Mouse (Mus musculus) spleen, postnatal 10 days (tissue): ENCODE measurements around the gene Apoo.
A peak's percentile ranks its signal among the peaks of the same experiment; 100 is the strongest.
"Not testable (repeated sequence)": the region's sequence is repeated elsewhere in the genome, so short reads cannot be mapped to it uniquely, and the experiment has no call there.

Source experiments
- DNase-seq, 2 experiments: peaks; one replicate each; pipeline ENCODE4 v3.0.0; 2021 to 2022; ENCODE audit warnings: low spot score in 2 of 2

The Apoo gene

DNA sequence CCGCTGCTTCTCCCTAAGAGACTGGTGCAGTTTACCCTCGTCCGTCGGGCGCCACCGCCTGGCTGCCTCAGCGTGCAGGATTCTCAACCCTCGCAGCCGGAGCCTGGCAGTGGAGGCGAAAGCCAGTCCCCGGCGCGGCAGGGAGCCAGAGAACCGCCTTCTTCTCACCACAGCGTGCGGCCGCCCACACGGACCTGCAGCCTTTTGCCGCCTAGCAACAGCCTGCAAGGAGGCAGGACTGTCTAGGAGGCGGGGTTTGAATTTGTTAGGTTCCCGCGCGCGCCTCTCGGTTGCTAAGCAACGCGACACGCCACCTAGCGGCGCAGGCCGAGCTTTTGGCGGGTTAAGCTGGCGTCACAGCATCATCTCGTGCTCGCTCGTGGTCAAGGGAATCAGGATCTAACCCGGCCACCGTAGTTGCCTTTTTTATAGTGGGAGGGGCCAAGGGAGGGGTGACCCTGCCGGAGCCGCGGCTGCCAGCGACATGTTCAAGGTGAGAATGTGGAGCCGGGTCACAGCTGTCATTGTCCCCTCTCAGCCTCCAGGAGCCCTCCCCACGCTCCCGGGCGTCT, at the start of gene Apoo, which contains the start of gene Fam90a1b:
Gene Apoo (plus strand): TSS at position 448 of the 572 bp plus-strand sequence.
Gene Fam90a1b (minus strand): TSS at position 108 of the 572 bp plus-strand sequence.
- DNase-seq = peak; percentile 88 to 94

DNA sequence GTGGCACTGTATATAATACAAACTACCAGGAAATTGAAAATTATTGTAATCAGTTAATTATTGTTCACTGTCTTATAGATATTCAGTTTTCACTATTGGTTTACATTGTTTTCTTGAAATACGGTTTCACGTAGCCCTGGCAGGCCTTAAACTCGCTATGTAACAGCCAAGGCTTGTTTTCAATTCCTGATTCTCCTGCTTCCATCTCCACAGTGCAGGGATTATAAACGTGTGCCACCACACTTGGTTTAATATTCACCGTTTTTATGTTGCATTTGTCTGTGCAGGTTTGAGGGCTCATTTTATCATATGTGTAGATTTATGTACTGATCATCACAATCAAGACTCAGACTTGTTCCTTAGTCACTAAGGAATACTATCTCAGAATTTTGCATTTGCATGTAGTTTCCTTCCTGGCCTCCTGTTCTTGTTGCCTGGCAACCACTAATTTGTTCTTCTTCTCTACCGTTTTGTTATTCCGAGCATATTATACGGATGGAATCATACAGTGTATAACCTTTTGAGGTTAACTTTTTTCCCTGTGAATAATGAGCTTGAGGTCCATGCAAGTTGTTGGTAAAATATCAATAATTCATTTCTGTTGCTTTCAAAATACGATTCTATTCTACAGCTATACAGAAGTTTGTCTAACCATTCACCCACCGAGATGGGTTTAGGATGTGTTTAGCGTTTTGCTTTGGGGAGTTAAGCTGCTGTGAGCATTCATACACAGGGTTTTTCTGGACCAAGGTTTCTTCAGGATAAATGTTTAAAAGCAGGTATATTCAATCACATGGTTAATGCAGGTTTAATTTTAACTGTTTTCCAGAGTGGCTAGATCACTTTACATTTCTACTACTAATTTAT, 45.6 kb upstream of the Apoo start:
- no peak for DNase-seq

DNA sequence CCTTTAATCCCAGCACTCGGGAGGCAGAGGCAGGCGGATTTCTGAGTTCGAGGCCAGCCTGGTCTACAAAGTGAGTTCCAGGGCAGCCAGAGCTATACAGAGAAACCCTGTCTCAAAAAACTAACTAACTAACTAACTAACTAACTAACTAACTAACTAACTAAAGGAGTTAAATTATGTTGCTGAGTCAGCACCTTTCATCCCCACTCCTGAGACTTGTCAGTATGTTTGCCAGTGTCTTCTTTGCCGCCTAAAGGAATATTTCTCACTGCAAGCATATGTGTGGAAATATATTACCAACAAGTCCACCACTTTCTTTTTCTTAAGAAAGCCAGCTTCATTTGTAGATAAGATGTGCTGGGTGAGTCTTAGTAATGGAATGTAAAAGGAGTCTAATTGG, 23.3 kb upstream of the Apoo start:
- DNase-seq = not testable (repeated sequence)

DNA sequence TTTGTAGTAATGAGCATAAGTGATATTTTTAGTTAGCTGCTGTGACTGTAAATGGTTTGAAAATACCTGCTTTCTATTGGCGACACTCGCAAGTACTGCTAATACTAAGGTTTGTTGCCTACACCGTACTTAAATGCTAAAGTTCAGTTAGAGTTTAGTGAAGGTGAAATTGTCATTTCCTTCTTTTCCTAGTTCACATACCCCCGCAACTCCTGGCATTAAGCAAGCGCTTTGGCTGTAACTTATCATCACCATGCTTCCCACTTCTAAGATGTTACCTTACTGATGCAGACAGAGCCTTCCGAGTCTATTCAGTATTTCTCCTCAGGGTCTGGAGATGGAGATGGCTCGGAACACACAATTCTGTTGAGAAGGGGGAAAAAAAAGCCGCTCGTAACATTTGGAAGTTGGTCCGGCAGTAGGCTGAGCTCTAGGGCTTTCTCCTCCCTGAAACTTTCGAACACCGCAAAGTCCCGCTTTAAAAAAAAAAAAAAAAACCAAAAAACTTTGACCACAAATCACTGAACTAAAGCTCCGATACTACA, 1.5 kb upstream of the Apoo start:
- no peak for DNase-seq

DNA sequence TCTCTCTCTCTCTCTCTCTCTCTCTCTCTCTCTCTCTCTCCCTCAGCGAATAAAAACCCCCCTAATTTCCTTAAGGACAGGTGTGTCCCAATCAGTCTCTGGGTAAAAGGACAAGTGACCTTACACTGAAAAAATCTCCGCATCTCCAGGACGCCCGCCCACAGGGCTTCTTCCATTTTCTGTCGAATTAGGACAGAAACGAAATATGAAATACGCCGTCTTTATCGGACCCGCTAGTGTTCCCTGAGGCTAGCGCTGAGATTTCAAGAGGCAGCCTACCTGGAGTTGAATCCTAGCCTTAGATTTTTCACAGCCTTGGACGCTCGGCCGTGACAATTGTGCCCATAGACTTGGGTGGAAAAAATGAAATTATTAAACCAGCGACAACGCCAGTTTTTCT, 888 bp upstream of the Apoo start:
- no peak for DNase-seq

DNA sequence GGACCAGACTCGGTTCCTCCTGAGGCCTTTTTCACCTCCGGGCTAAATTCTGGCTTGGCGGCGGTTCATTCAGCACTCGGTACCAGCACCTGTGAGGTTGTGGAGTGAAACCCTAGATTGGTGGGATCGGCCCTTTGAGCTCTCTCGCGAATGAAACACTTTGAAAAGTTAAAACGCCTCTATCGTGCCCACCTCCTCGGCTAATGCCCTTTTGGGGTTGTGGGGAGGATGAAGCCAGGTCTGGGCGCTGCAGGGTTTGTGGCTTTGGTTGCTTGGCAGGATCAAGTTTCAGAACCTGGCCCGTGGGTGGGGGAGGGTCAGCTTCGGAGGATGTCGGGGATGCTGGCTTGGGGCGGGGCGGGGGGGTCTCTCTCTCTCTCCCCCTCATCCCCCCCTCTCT, 331 bp downstream of the Apoo start:
- DNase-seq = peak in 1 of 2 experiments; percentile 37

DNA sequence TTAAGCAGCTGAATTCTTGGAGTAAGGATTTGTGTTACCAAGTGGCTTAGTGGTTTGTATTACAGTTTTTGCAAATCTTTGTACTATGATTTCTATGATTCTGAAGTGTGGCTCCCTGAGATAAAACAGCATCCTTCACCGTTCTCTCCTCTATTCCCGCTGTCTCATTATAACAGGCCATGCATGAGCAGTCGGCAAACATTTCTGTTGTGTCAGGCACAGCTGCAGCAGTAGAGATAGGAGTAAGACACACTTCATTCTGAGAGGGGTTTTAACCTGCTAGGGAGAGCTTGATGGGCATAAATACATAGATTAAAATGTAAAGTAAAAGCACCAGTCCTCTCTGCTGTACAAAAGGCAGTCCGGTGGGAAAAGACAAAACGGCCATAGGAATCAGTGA, 11.8 kb downstream of the Apoo start:
- no peak for DNase-seq

DNA sequence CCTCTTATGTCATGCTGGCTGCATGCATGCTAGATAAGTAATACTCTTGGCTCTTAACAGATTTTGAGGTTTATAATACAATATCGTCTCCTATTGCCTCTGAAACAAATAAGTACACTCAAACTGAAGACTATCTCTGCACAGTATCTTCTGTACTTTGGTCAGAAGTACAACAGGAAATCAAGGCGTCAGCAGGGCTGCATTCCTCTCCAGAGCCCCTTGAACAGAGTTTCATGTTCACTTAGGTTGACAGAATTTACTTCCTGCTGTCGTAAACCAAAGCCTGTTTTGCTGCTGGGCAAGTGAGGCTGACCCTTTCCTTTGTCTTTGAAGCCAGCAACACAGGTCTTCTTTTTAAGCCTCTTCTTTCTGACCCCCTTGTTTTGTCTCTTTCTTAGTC, 42.1 kb downstream of the Apoo start:
- DNase-seq = no peak

DNA sequence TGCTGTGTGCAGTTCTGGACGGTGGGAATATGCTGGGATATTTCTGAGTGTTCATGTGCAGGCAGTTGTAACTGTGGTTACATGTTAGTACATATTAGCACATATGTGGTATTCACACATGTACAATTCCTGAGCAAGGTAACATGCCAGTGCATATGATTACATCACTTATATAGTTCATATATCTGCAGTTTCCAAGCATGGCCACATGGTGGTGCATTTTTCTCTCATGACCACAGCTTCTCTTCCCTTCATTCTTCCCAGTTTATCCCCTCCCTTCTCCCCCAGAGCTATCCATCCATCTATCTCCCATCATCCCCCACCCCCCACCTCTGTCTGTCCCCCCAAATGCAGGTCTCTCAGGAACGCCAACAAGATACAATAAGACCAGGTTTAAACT, 53.3 kb downstream of the Apoo start:
- DNase-seq = peak in 1 of 2 experiments; percentile 12

DNA sequence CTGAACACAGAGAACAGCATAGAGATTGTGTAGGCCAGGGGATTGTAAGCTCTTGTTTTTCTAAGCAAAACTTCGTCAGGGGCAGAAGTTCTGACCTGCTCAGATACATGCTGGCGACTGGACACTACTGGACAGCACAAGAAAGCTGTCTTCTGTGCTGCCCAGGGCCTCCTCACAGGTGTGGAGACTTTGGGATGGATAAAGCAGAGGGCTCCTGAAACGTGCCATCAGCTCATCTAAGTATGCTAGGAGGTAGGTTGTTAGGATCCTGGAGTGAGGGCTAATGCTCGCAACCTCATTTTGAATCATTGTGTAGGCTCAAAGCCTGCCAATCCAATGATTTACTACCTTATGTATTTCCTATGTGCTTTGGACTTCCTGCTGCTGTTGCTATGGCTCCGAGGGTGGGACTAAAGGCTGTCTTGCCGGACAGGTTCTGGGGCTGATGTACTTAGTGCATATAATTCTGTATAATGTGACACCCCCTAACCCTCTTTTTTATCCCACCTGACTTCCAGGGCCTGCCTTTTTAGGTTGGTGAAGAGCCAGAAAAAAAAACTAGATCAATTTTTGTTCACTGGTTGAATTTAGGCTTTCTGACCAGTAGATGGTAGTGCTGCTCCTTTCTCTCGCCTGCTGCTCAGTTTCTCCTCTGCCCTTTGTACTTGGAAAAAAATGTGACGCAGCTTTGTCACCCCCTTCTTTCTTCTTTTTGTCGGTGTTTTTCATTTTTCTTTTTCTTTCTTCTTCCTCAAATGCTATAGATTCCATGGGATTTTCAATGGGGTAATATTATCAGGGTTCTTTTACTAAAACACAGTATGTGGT, 64.8 kb downstream of the Apoo start:
- DNase-seq = no peak

DNA sequence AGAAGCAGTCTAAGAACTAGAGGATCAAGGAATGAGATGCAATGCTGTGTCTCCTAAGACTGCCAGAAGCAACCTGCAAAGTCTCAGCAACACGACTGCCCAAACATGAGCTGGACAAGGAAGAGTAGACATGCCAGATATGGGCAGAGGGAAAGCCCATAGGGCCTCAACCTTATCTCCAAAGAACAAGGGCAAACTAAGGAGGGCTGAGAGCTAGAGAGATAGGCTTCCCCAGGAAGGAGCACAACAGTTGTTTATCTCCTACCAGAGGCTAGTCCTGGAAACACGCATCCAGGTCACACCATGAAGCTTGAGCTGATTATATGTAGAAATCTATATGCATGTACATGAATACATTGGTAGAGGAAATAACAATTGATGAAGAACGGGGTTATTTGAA, 78.5 kb downstream of the Apoo start:
- DNase-seq = not testable (repeated sequence)

DNA sequence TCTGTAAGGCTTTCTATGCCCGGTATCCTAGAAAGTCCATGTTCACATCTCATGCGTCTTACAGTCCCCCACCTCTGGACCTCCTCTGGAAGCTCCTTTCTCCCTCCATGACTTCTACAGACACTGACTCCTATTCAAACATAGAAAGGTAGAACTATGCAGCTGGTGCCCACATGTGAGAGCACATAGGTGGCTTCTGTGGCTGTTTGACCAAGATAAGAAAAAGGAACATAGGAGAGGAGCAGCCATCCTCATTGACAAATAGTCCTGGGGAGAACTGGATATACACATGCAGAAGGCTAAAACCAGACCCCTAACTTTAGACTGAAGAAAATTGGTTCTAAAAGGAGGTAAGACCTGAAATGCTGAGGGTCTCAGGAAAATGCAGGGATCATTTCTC, 79.1 kb downstream of the Apoo start:
- not testable (repeated sequence) for DNase-seq

DNA sequence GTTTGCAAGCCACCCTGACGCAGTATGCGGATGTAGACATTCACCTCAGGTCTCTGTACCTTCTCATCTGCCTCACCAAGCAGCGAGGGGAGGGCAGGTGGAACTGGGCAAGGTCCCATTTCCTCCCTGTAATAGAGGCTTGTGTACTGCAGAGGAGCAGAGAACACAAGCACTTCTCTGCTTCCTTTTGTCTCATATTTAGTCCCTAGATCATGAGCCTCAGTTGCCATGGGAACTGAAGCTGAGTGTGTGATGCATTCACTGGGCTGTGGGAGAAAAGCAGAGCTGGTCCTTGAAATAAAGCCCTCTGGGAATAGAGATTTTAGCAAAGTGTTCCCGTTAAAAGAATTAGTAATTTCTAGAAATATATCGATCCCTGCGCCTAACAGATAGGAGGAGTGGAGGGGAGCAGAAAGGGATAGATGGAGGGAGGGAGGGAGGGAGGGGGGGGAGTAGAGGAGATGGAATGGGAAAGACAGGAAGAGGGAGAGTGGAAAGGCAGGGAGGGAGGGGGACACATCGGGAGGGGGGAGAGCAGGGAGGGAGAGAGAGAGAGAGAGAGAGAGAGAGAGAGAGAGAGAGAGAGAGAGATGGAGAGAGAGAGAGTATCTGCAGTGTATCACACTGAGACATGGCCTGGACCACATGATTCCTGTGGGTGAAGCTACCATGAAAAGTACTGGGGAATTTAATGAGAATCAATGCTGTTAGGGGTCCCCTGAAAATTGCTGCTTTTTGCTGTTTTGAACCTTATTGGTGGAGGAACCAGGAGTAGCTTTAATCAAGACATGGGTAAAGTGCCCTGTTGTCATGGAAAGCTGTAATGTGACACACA, 83.3 kb downstream of the Apoo start:
- DNase-seq = not testable (repeated sequence)

DNA sequence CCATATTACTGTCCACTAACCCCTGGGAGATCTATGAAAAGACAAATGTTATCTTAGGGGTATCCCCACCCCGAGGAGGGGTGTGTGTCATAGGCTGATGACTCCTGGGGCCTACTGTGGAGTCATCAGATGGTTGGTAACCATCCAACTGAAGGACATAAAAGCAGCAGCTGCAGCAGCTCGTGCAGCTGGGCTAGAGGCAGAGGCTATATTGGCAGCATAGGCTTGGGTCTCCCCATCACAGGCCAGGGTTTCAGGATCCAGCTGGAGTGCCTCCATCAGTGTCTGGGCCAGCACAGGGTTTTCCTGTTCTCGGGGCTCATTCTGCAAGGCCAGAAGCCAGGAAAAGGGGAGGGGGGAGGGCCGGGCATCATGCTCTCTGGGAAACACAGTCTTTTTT, 92.4 kb downstream of the Apoo start:
- no peak for DNase-seq

DNA sequence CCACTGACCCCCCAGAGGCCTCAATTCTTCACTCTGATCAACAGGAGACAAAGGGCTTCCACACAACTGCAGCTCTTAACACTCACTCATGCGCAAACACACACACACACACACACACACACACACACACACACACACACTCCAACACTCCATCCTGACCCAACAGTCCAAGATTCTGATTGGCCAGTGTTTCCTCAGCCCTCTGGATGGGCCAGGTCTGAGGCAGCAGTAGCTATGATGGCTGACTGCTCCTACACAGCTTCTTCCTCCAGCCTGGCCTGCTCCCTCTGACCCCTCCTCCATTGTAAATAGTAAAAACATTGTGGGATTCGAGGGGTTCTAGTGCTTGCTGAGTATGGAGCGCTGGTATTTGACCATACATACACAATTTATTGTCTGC, 94.6 kb downstream of the Apoo start:
- not testable (repeated sequence) for DNase-seq

DNA sequence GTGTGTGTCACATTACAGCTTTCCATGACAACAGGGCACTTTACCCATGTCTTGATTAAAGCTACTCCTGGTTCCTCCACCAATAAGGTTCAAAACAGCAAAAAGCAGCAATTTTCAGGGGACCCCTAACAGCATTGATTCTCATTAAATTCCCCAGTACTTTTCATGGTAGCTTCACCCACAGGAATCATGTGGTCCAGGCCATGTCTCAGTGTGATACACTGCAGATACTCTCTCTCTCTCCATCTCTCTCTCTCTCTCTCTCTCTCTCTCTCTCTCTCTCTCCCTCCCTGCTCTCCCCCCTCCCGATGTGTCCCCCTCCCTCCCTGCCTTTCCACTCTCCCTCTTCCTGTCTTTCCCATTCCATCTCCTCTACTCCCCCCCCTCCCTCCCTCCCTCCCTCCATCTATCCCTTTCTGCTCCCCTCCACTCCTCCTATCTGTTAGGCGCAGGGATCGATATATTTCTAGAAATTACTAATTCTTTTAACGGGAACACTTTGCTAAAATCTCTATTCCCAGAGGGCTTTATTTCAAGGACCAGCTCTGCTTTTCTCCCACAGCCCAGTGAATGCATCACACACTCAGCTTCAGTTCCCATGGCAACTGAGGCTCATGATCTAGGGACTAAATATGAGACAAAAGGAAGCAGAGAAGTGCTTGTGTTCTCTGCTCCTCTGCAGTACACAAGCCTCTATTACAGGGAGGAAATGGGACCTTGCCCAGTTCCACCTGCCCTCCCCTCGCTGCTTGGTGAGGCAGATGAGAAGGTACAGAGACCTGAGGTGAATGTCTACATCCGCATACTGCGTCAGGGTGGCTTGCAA, 95.9 kb downstream of the Apoo start:
- DNase-seq = not testable (repeated sequence)
